Mouse (Mus musculus) heart, postnatal 0 days (tissue): ENCODE results near the gene Ly6g6f.

Experiments used
- CTCF ChIP-seq: IDR thresholded peaks from 2 replicates; pipeline ENCODE4 v1.5.1; 2016; ENCODE audit warnings: antibody characterized with exemption, control low read depth, low read depth
- EP300 ChIP-seq: IDR thresholded peaks from 2 replicates; pipeline ENCODE4 v1.6.1; 2016; ENCODE audit warnings: antibody characterized with exemption, low read depth

DNA sequence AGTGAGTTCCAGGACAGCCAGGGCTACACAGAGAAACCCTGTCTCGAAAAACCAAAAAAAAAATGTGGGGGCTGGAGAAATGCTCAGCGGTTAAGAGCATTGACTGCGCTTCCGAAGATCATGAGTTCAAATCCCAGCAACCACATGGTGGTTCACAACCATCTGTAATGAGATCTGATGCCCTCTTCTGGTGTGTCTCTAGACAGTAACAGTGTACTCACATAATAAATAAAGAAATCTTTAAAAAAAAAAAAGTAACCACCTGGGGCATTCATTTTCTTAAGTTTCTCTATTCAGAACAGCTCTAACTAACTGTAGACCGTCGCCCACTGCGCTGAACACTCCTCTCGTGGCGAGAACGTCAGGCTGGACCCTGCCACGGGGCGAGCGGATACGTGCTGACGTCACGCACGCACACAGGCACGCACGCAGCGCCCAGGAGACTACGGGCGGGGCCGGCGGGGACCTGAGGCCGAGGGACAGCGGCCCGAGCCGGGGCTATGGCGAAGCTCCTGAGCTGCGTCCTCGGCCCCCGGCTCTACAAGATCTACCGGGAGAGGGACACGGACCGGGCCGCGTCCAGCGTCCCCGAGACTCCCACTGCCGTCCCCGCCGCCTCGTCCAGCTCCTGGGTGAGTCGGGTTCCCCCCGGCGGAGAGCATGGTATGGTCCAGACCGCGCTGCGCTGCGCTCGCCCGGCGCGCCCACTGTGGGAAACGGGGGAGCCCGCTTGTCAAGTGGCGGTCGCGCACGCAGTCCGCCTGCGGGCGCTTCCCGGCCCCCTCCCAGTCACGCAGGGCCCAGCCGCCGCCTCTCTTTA, 3.6 kb upstream of the Ly6g6f start, which contains the start of gene Abhd16a:
- TF ChIP-seq CTCF (no peak), EP300 (peak; percentile 80; the same call in 1 of the 2 replicates)
